Mouse (Mus musculus) CH12.LX (cell line): ENCODE data around the gene Gm45808.

Experiments
- CHD2 ChIP-seq: IDR thresholded peaks from 2 replicates; pipeline ENCODE4 v1.6.1; 2011; ENCODE audit warnings: low read length, improper control_type of control experiment
- CTCF ChIP-seq, 2 experiments: IDR thresholded peaks in 1 of 2; conservative IDR thresholded peaks in 1 of 2; 2 replicates each; pipeline ENCODE4 v1.5.1; 2011 to 2012; ENCODE audit warnings: low read depth in 2 of 2, low read length in 2 of 2, improper control_type of control experiment in 1 of 2, inconsistent platforms in 1 of 2, mild to moderate bottlenecking in 1 of 2, moderate library complexity in 1 of 2
- ELF1 ChIP-seq: IDR thresholded peaks from 2 replicates; pipeline ENCODE4 v1.6.1; 2014; ENCODE audit warnings: low read depth, mild to moderate bottlenecking, inconsistent platforms, low read length, improper control_type of control experiment
- EP300 ChIP-seq: IDR thresholded peaks from 2 replicates; pipeline ENCODE4 v1.6.1; 2011; ENCODE audit warnings: low read length, improper control_type of control experiment
- MAFK ChIP-seq: IDR thresholded peaks from 2 replicates; pipeline ENCODE4 v1.6.1; 2011; ENCODE audit warnings: low read length, improper control_type of control experiment; ENCODE audit not compliant: insufficient replicate concordance
- NELFE ChIP-seq: IDR thresholded peaks from 2 replicates; pipeline ENCODE4 v1.6.1; 2011; ENCODE audit warnings: low read depth, low read length, improper control_type of control experiment
- NRF1 ChIP-seq: IDR thresholded peaks from 2 replicates; pipeline ENCODE4 v1.6.1; 2014; ENCODE audit warnings: low read depth, mild to moderate bottlenecking, inconsistent platforms, low read length, improper control_type of control experiment, moderate library complexity
- POLR2A ChIP-seq: IDR thresholded peaks from 2 replicates; pipeline ENCODE4 v1.6.1; 2011; ENCODE audit warnings: low read depth, mild to moderate bottlenecking, improper control_type of control experiment, low read length
- POLR2AphosphoS2 ChIP-seq: IDR thresholded peaks from 2 replicates; pipeline ENCODE4 v1.6.1; 2011; ENCODE audit warnings: low read depth, low read length, improper control_type of control experiment
- TCF12 ChIP-seq: IDR thresholded peaks from 2 replicates; pipeline ENCODE4 v1.6.1; 2014; ENCODE audit warnings: low read depth, mild to moderate bottlenecking, inconsistent platforms, low read length, improper control_type of control experiment
- USF1 ChIP-seq: IDR thresholded peaks from 2 replicates; pipeline ENCODE4 v1.6.1; 2014; ENCODE audit warnings: low read depth, mild to moderate bottlenecking, inconsistent platforms, low read length, improper control_type of control experiment

DNA sequence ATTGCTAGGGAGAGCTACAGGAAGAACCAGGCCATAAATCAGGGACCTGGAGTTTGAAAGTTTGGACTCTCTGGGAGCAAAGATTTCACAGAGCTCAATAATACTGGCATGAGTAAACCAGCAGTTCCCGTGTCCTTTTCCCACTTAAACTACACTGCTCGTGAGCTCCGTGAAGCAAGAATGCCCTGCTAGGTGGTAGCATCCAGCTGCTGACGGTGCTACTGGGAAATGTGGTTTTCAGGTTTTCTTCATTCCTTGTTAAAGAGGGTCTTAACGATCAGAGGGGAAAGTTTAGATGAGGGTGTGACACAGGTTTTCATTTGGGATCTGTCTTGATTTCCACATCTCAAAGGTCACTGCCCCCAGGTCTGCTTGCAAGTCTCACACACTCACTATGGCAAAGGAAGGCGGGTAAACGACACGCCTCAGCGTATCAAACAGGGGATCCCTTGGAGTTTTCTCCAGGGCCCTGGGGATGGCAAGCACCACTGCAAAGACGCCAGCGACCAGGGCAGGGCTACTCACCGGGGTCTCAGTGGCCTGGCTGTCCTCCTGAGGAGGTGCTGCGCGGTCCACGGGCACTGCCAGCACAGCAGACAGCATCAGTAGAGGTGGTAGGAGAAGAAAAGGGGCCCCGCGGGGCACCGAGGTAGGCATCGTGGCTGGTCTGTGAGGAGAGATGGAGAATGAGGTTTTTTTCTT, 22.7 kb upstream of the Gm45808 start:
- TF ChIP-seq POLR2AphosphoS2 (no peak), CTCF (conservative IDR thresholded peaks at IDR 0.05 in 1 of 2, IDR thresholded peaks at IDR 0.05 in 1 of 2; ENCODE audit: low read depth in 2 of 2, low read length in 2 of 2) (no peak), CHD2 (no peak), POLR2A (no peak), EP300 (no peak), USF1 (no peak), NRF1 (no peak), MAFK (no peak), TCF12 (no peak), NELFE (no peak), ELF1 (no peak)
